Mouse (Mus musculus) ES-Bruce4 (cell line): ENCODE measurements at regions not wholly inside any gene's neighbourhood (a gene's known extent, or its start where the extent isn't known, plus 50 kb on each side); places are given as distances from the start of the nearest gene placed in this dataset.

Experiments used
- CTCF ChIP-seq: IDR thresholded peaks from one replicate; pipeline ENCODE4 v1.8.1; 2011; ENCODE audit warnings: low read depth, low read length
- EP300 ChIP-seq: IDR thresholded peaks from 2 replicates; pipeline ENCODE4 v1.6.1; 2011; ENCODE audit warnings: low read depth, low read length; ENCODE audit not compliant: insufficient read depth

DNA sequence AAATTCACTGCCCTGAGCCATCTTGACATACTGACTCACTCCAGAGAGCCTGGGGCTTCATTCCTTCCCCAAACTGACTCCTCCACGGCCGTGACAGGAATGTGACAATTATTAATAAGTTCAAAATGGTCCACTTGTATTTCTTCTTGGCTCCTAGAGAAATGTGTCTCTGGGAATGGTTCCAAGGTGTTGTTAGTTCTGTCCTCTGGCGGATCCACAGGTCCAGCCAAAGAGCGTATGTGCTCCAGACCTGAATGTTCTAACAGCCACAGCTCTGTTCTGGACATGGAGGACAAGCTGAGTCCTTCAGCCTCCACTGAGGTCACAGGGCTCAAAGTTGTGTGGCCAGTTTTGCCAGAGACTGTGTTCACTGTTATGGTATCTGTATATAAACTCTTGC is 297.5 kb upstream of the Rora start:
- TF ChIP-seq CTCF (no peak), EP300 (no peak)
